Mouse (Mus musculus) erythroblast, embryonic 14.5 days (primary cell): ENCODE data around the gene Tns1. TPM values are rescaled to one million over a fixed set of nuclear protein-coding genes. Genes with fewer than 3 reads are reported as not detected.

Experiments used
- H3K27me3 ChIP-seq: 2 replicates; pipeline ENCODE4 v1.6.1; 2012; ENCODE audit warnings: inconsistent platforms; ENCODE audit not compliant: control insufficient read depth
- H3K36me3 ChIP-seq: 2 replicates; pipeline ENCODE4 v1.6.1; 2012; ENCODE audit warnings: mild to moderate bottlenecking, inconsistent platforms; ENCODE audit not compliant: control insufficient read depth
- H3K4me1 ChIP-seq: 2 replicates; pipeline ENCODE4 v1.6.1; 2012; ENCODE audit warnings: inconsistent platforms; ENCODE audit not compliant: control insufficient read depth
- H3K4me3 ChIP-seq: replicated peaks from 2 replicates; pipeline ENCODE3; 2012; ENCODE audit warnings: moderate library complexity, mild to moderate bottlenecking, inconsistent platforms
- H3K9me3 ChIP-seq: 2 replicates; pipeline ENCODE4 v1.6.1; 2012; ENCODE audit warnings: low read length, inconsistent platforms, mixed read lengths; ENCODE audit not compliant: control insufficient read depth
- GATA1 ChIP-seq: IDR thresholded peaks from 2 replicates; pipeline ENCODE4 v1.6.1; 2012; ENCODE audit warnings: low read length, inconsistent platforms, mixed read lengths
- TAL1 ChIP-seq: IDR thresholded peaks from 3 replicates; pipeline ENCODE4 v1.6.1; 2012; ENCODE audit warnings: low read length, inconsistent platforms, mixed read lengths
- polyA plus RNA-seq: library from polyadenylated mRNA; stranded (reverse); fragments of >175 nt; gene quantifications from 2 replicates; pipeline ENCODE4 v1.2.3, GENCODE M21; 2012

The Tns1 gene
- polyA plus RNA-seq, 1 experiment = 3.6 TPM

- no peaks in the 10 kb centered on the region for H3K9me3 ChIP-seq
- no peak for TF ChIP-seq GATA1
- TF ChIP-seq TAL1 = no peak
- peaks cover 9% of the 10 kb centered on the region for H3K4me1 ChIP-seq
- H3K36me3 ChIP-seq = peaks cover 53% of the 10 kb centered on the region
- no peaks in the 10 kb centered on the region for H3K27me3 ChIP-seq
- no peak overlapping the region for H3K4me3 ChIP-seq
Observed at GRCm38 (mm10) chr1:73937805-73938204, 186.4 kb downstream of the Tns1 start.

- Histone ChIP-seq H3K27me3 (no peaks in the 10 kb centered on the region), H3K4me1 (peaks cover 9% of the 10 kb centered on the region), H3K4me3 (no peak overlapping the region), H3K9me3 (no peaks in the 10 kb centered on the region), H3K36me3 (peaks cover 49% of the 10 kb centered on the region)
- TF ChIP-seq GATA1 (no peak), TAL1 (no peak)
Observed at GRCm38 (mm10) chr1:73936537-73936936, 187.7 kb downstream of the Tns1 start.

- Histone ChIP-seq H3K36me3 (peaks cover 45% of the 10 kb centered on the region), H3K4me1 (peaks cover 9% of the 10 kb centered on the region), H3K27me3 (no peaks in the 10 kb centered on the region), H3K9me3 (no peaks in the 10 kb centered on the region), H3K4me3 (no peak overlapping the region)
- no peak for TF ChIP-seq TAL1
- TF ChIP-seq GATA1 = no peak
Observed at GRCm38 (mm10) chr1:73935442-73936080, 188.7 kb downstream of the Tns1 start.

- H3K4me1 ChIP-seq = peaks cover under 1% of the 10 kb centered on the region; the same call in 1 of the 2 replicates
Observed at GRCm38 (mm10) chr1:73933146-73933490, 191.1 kb downstream of the Tns1 start.

GRCm38 (mm10) chr1:73932421-73933145, 191.7 kb downstream of the Tns1 start:
- peaks cover 56% of the 10 kb centered on the region for H3K36me3 ChIP-seq
- no peak overlapping the region for H3K4me3 ChIP-seq
- H3K4me1 ChIP-seq = no peaks in the 10 kb centered on the region; the same call in 1 of the 2 replicates
- TF ChIP-seq GATA1 = no peak
- no peak for TF ChIP-seq TAL1
- no peaks in the 10 kb centered on the region for H3K27me3 ChIP-seq
- no peaks in the 10 kb centered on the region for H3K9me3 ChIP-seq

More at GRCm38 (mm10) chr1:73933146-73933490, 191.1 kb downstream of the Tns1 start:
- no peaks in the 10 kb centered on the region for H3K9me3 ChIP-seq
- no peak overlapping the region for H3K4me3 ChIP-seq
- no peaks in the 10 kb centered on the region for H3K27me3 ChIP-seq
- TF ChIP-seq TAL1 (no peak), GATA1 (no peak)
- peaks cover 55% of the 10 kb centered on the region for H3K36me3 ChIP-seq

GRCm38 (mm10) chr1:73931851-73932250, 192.4 kb downstream of the Tns1 start:
- TF ChIP-seq GATA1 = no peak
- TF ChIP-seq TAL1 = no peak
- no peak overlapping the region for H3K4me3 ChIP-seq
- H3K4me1 ChIP-seq = no peaks in the 10 kb centered on the region; the same call in 1 of the 2 replicates
- no peaks in the 10 kb centered on the region for H3K27me3 ChIP-seq
- H3K36me3 ChIP-seq = peaks cover 59% of the 10 kb centered on the region
- H3K9me3 ChIP-seq = no peaks in the 10 kb centered on the region

GRCm38 (mm10) chr1:73930411-73931134, 193.7 kb downstream of the Tns1 start:
- Histone ChIP-seq H3K4me3 (no peak overlapping the region), H3K27me3 (no peaks in the 10 kb centered on the region), H3K4me1 (no peaks in the 10 kb centered on the region; the same call in 1 of the 2 replicates), H3K9me3 (no peaks in the 10 kb centered on the region), H3K36me3 (peaks cover 60% of the 10 kb centered on the region)
- TF ChIP-seq TAL1 = no peak
- no peak for TF ChIP-seq GATA1

- TF ChIP-seq TAL1 (no peak), GATA1 (no peak)
- Histone ChIP-seq H3K9me3 (no peaks in the 10 kb centered on the region), H3K36me3 (peaks cover 61% of the 10 kb centered on the region), H3K4me1 (no peaks in the 10 kb centered on the region; the same call in 1 of the 2 replicates), H3K4me3 (no peak overlapping the region), H3K27me3 (no peaks in the 10 kb centered on the region)
Observed at GRCm38 (mm10) chr1:73929952-73930329, 194.3 kb downstream of the Tns1 start.
